Mouse (Mus musculus) cerebellum, adult 9-10 months (tissue): ENCODE data around the gene Ralbp1.

Source experiments
- DNase-seq: peaks from one replicate; pipeline ENCODE4 v3.0.0; 2022

The Ralbp1 gene

DNA sequence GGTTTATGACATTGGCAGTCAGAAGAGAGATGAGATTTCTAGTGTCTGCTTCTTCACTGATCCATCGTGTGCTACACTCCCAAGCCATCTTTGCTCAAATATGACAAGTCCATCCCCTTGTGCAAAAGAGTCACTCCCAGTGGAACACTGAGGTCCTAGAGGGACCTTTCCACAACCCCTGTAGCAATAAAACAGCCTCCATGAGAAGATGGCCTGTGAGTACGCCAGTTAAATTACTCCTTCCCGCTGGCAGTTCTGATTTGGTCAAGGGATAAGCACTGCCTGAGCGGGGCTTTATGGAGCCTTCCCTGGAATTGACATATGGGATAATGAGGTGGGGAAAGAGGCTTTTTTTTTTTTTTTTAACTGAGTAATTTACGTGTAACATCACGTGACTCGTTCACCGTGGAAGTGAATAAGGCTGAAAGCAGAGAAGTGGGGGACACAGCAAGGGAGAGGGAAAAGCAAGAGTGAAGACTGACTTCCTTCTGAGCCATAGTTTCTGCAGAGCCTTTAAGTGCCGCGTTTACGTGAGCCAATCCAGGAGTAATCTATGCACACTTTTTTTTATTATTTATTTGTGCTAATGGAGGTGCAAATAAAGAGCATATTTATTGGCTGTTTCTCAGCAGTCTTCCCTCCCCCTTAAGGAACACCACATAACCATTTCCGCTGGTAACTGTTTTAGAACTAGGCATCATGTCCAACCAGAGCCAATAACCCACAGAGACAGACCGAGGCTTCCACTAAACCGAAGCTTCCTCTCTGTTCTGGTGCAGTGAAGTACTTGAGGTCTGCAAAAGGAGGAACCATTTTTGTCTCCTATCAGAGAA lies at the start of gene Ralbp1:
Gene Ralbp1 (minus strand): TSS at position 102 of the 833 bp plus-strand sequence.
- peak; percentile 71 for DNase-seq

GRCm38 (mm10) chr17:65933741-65934140 lies 48.1 kb upstream of the Ralbp1 start:
- DNase-seq, result no peak

DNA sequence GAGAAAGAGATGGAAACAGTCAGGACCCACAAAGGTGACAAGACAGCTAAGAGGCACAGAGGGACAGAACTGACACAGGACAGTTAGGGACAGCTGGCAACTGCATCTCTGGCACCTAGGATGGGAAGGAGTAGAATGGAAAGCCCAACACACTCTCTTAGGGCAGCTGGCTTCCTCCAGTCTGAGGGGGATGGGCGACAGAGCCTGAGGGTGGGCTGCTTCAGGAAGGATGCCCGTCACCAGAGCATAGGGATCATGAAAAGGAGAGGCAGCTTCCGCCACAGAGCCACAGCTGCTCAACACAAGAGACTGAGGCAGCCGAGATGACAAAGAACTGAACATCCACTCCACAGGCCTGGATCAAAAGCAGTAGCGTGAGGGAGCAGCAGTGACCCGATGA lies 45.9 kb upstream of the Ralbp1 start:
- DNase-seq, result no peak

DNA sequence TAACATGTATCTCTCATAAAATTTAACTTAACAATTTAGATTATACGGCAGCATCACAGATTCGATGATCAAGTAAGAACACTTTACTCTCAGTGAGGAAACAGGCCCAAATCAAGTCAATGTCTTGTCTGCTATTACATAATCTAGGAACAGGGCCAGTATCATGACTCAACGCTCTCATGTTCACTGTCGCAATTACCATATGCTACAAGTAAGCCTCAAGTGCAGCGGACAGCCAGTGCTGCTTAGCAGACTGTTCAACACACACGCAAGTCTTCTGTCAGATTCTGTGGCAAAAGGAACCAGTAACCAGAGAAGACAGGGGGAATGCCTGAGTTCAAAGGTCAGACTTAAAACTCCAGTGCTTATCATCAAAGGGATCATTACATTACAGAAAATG lies 45.4 kb upstream of the Ralbp1 start:
- DNase-seq, result peak; percentile 88

GRCm38 (mm10) chr17:65930158-65930826 lies 44.7 kb upstream of the Ralbp1 start:
- no peak for DNase-seq

DNA sequence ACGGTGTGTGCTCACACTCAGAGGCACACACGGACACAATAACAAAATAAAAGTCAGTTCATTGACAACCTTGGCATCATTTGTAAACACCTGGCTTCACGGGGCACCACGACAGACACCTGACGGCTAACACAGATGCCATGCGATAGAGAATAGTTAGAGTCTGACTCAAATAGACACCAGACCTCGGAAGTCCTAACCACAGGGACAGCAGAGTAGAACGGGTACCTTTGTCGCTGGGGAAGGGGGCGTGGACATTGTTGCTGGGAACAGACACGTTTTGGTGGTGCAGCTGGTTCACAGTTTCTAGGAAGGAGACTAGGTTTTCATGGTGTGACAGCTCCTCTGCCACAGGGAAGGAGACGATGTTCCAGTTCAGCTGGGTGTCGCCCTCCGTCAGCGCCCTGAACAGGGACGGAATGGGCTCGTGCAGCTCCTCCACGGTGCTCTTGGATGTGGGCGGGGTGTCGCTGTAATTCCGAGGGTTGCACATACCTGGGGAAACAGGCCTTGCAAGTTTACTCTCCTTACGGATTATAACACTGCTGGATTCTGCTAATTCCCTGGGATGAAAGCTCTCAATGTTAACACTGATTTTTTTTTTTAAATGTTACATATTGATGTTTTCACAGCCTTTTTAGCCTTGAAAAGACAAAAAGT lies 43.9 kb upstream of the Ralbp1 start:
- no peak for DNase-seq

- DNase-seq, result no peak
Measured at GRCm38 (mm10) chr17:65927077-65927476, 41.5 kb upstream of the Ralbp1 start.

DNA sequence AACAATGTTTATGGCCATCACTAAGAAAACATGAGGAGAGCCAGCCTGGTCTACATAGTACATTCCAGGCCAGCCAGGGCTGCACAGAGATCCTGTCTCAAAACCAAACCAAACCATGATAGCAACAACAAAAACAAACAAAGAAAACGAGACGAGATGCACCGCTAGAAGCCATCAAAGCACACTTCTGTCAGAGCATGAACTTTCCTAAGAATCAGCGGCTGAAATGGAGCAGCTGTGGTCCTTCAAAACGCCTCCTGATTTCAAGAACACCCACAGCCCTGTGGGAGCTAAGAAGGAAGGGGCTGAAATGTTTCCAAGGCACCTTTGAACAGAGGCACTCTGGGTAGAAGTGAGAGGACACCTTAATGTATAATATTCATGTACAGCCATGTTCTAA lies 38.6 kb upstream of the Ralbp1 start:
- DNase-seq, result no peak

DNA sequence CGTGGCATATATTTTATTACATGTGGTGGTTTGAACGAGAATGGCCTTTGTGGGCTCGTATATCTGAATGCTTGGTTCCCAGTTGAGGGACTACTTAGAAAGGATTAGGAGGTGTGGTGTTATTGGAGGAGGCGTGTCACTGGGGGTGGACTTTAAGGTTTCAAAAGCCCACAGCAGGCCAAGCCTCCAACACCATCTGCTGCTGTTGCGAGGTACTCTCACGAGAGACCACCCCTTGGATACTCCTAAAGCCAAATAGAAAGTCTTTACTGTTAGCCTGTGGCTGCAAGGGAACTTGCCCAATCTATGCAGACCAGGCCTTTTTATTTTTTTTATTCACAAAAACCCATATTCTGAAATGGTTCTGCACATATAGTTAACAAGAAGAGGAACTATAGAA lies 36.4 kb upstream of the Ralbp1 start:
- DNase-seq, result no peak

GRCm38 (mm10) chr17:65919235-65919634 lies 33.6 kb upstream of the Ralbp1 start:
- no peak for DNase-seq

DNA sequence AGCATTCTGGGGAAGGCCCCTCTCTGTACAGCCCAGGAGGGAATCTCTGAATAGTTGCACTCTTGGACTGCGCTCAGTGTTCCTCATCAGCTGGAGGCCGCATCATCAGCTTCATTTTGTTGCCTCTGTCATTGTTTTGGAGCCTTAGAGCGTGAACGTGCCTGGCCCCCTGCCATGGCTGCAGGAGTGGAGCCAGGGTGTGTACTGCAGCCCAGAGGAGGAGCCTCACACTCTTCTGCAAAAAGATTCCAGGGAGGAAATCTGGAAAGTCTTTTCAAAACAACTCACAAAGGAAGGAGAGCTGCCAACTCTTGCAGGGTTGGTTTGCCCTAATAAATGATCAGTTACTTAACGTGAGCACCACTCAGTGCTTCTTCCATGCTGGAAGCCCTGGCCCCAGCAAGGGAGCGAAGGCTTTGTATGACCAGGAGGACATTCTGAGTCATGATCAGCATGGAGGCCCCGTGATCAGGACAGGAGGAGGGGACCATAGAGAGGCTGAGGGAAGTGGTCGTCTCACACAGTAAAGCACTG lies 30.6 kb upstream of the Ralbp1 start:
- peak; percentile 54 for DNase-seq

DNA sequence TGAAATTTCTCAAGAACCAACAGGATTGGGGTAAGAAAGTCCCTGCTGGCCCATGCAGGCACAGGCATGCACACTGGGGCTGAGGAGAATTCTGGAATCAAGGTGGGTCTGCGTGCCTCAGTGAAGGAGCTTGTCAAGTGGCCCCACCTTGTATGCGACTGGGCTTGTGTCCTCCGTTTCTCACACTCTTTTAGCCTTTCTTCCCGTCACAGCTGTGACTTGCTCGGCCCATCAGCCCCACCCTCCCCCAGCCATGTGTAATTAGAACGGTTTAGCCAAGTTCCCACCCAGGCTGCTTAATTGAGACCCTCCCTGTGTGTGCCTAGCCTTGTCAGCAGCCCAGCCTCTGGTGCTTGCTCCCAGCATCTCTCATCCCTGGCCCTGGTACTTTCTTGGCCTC lies 28.5 kb upstream of the Ralbp1 start:
- DNase-seq, result no peak

DNA sequence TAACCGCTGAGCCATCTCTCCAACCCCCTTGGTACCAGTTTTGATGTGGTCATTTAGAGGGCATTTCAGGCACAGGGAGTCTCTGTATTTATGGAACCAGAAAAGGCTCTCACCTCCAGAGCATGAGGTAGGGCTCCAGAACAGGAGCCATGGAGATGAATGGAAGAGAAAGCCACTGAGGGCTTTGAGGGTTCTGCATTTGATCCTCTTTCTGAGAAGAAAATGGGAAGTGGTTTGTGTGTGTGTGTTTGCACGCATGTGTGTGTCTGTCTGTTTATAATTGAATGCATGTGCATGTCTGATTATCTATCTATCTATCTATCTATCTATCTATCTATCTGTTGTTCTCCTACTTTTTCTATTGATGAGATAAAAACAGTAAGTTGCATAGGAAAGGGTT lies 26.6 kb upstream of the Ralbp1 start:
- DNase-seq, result no peak

DNA sequence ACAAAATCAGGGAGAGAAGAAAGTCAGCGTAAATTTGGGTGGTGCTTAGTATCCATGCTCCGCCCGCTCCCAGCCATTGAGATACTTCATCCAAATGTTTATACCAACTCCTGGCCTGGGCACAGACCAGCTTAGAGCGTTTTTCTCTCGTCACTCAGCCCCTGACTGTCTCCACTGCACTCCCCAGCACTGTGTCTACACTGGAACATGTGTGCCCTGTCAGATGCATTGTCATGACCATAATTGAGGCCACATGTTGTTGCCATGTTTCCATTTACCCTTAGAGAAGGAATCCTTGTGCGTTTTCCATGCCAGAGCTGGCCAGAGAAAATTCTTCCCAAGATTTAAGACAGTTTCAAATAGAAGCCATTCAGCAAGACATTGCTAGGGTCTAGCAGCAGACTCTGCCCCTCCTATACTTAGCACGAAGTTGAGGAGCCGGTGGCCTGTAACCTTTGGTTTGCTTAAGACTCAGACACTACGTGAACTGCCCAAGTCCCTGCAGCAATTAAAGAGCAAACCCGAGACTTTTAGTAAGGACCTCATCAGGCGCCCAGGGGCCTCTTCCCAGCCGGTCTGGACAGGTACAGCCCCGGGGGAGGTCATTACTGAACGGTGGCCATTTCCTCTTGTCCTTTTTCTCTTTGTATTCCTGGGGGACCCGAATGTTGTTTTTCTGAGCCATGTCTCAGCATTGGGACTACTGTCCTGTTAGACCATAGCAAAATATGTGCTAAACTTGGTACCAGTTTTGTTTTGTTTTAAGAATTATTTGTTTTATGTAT lies 25.9 kb upstream of the Ralbp1 start:
- DNase-seq, result no peak

DNA sequence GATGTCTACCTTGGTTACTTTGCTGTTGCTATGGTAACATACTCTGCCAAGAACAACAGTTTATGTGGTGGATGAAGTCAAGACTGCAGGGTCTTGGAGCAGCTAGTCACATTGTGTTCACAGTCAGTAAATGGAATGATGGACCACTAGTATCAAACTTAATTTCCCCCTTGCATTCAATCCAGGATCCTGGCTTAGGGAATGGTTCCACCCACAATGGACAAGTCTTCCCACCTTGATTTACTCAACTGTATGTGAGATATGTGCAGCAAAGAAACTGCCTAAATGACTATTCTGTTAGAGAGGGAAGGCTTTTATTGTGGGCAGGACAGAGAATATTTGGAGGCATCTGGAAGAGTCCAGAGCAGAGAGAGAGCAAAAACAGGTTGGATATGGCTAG lies 22.7 kb upstream of the Ralbp1 start:
- DNase-seq, result no peak

GRCm38 (mm10) chr17:65906895-65907401 lies 21.4 kb upstream of the Ralbp1 start:
- no peak for DNase-seq

DNA sequence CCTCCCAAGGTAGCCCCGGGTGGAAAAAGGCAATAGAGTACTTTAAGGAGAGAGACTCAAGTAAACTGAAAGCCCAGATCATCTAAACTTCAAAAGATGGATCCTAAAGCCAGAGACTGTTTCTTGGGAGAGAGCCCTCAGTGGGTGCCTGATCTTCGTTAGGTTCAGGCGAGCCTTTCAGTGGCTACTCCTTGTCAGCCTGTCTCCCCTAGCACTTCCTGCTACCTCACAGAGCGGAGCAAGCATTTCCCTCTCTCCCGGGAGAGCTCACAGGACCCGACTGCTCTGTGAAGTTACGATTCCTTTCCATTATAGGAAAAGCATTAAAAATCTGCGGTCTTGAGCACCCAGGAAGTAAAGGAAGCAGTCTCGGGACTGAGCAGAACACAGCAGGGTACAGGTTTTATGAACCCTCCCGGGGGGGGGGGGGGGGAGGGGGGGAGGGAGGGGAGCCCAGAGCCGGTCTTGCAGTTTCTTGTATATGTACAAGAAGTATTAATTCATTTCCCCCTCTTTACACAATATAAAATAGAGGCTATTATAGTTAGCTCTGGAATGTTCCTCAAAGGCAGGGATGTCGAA lies 20.8 kb upstream of the Ralbp1 start:
- DNase-seq, result no peak

- no peak for DNase-seq
Measured at GRCm38 (mm10) chr17:65905241-65905640, 19.6 kb upstream of the Ralbp1 start.

DNA sequence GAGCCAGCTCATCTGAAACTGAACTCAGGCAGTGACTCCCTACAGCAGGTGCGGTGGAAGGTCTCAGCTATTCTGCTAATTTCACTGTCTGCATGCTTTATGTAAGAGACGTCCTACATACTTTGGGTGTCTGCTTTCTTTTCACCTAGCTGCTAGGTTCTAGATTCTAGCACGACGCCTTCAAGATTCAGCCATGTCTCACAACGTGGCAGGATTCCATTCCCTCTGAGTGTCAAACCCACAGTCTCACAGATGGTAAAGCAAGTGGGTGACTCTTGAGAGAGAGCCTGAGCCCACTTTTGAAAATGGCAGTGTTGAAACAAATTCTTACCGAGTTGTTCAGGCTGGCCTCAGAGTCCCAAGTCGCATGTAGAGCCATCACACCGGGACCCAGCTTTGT lies 18.2 kb upstream of the Ralbp1 start:
- DNase-seq, result no peak

DNA sequence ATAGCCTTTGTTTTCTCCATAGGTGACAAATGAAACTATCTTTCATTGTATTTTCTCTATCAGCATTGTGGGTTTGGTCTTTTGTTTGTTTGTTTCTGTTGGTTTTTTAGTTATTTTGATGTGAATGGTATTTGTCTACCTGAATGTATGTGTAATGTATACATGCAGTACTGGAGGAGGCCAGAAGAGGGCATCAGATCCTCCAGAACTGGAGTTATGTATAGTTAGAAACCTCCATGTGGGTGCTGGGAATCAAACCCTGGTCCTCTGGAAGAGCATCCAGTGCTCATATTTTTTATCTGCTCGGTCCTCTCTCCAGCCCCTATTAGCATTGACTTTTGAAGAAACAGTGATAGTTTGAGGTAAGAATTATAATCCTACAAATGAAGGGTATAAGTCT lies 17.4 kb upstream of the Ralbp1 start:
- no peak for DNase-seq

DNA sequence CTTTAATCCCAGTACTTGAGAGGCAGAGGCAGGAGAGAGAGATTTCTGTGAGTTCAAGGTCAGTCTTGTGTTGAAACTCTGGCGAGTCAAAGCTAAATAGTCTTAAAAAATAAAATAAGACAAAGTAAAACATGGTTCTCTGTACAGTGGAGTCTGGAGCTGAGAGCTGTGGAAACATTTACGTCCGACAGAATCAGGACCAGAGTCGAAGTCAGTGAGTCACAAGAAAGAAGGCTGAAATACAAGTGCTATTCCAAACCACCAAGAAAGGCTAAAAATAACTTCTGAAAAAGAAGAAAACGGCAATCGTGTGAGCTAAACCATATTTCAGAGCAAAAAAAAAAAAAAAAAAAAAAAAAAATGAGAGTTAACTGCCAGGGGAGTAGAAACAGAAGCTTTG lies 16.7 kb upstream of the Ralbp1 start:
- DNase-seq, result no peak

DNA sequence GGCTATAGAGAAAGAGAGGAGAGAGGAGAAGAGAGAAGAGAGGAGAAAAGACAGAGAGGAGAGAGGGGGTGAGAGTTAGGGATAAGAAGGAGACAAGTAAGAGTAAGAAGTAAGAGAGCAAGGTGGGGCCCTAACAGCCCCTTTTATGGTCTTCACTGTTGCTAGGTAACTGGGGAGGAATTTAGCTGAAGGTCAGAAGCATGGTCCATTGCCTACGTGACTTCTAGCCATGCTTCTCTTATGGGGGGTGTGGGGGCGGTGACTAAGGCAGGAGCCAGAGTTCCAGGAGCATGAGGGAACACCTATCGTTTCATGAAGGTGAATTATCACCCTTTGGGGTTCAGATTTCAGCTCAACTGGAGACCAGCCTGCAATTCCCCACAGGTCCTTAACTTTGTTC lies 10.4 kb upstream of the Ralbp1 start:
- no peak for DNase-seq
